Mouse (Mus musculus): ENCODE results near the gene Rgl3. TPM values are rescaled to one million over a fixed set of nuclear protein-coding genes. Genes with fewer than 3 reads are reported as not detected.

Gene Rgl3
- total RNA-seq, 2 experiments from 2014 or later, result 1.2 to 1.3 TPM

- no peak for DNase-seq (ENCODE audit: low spot score in 2 of 2)
These were observed 37.3 kb downstream of the Rgl3 start for GRCm38 (mm10) chr9:21951977-21952376.

GRCm38 (mm10) chr9:21950322-21950721, 38.9 kb downstream of the Rgl3 start:
- DNase-seq (ENCODE audit: low spot score in 2 of 2), result no peak

DNA sequence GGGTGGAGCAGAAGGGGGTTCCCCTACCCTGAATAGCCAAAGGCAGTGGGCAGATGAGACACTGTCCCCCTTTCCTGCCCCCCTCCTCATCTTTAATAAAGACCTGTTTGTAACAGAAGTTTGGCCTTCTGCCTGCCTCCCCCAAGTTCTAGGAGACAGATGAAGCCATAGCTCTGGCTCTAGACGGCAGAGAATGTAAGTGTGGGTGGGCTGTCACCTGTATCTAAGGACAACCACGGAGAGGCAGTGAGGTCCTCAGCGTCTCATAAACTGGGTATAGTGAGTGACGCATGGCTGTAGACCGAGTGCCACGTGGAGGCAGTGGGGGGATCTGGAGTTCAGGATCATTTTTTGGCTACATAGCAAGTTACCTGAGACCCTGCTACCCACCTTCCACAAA, 40.5 kb downstream of the Rgl3 start:
- DNase-seq (ENCODE audit: low spot score in 2 of 2), result no peak

- no peak for DNase-seq (ENCODE audit: low spot score in 2 of 2)
These were observed 41.1 kb downstream of the Rgl3 start for GRCm38 (mm10) chr9:21948146-21948545.

DNA sequence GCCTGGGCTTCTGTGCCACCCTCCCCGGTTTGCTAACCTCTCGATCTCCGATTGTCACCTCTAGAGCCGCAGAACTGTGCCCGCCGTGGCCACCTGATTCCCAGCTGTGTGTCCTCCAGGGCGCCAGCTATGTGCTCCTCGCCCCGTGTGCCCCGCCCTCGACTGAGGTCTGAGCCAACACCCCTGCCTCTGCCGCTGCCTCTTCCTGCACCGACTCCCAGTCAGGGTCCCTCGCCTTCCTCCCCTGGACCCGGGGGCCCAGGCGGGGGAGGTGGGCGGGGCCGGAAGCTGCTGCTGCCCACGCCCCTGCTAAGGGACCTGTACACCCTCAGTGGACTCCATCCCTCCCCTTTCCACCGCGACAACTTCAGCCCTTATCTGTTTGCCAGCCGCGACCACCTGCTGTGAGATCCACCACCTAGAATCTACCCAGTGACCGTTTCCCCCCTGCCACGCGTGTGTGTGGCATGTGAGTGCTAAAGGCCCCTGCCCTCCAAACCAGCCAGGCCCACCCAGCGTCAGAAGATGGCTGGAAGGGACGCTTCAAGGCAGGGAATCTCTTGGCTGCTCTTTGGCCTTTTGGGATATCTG, 41.6 kb downstream of the Rgl3 start:
- DNase-seq (ENCODE audit: low spot score in 2 of 2), result no peak

DNA sequence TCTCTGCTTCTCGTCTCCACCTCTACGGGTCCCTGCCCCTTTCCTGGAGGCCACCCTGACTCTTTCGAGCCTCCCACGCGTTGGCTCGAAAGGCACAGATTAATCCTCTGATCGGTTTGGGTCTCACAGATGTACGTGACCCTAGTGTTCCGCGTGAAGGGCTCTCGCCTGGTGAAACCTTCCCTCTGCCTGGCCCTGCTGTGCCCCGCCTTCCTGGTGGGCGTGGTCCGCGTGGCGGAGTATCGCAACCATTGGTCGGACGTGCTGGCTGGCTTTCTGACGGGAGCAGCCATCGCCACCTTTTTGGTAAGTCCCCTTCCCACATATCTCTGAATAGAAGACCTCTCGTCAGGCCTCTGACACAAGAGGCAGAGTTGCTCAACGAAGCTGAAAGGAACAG, 45.0 kb downstream of the Rgl3 start:
- no peak for DNase-seq (ENCODE audit: low spot score in 2 of 2)

DNA sequence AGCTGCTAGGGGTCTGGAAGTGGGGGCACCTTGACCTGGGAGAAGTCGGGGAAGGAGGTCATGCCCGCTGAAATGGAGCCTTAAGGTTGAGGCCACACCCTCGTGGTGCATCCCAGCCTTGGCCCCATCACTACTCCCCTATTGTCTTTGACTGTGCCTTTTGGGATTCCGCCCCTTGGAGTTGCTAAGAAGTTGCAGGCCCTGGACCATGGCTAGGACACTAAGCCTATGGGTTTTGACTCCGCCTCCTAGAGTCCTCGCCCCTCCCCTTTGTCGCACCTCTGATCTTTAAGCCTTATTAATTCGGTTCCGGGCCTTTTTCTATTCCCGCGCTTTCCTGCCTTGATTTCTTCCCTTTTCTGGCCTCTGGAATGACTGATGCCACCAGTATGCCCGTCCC, 45.6 kb downstream of the Rgl3 start:
- DNase-seq (ENCODE audit: low spot score in 2 of 2), result no peak

- DNase-seq (ENCODE audit: low spot score in 2 of 2), result no peak
These were observed 46.2 kb downstream of the Rgl3 start for GRCm38 (mm10) chr9:21943046-21943445.

GRCm38 (mm10) chr9:21938234-21938855, 50.9 kb downstream of the Rgl3 start:
- no peak for DNase-seq (ENCODE audit: low spot score in 2 of 2)

- DNase-seq (ENCODE audit: low spot score in 2 of 2), result peak in 1 of 2 experiments; percentile 57
These were observed 51.5 kb downstream of the Rgl3 start for GRCm38 (mm10) chr9:21937711-21938175.

GRCm38 (mm10) chr9:21936692-21937570, 52.3 kb downstream of the Rgl3 start, which contains the start of gene Plppr2:
Gene Plppr2 (plus strand): TSS chr9:21937033.
- DNase-seq (ENCODE audit: low spot score in 2 of 2), result peak; percentile 96 to 99

DNA sequence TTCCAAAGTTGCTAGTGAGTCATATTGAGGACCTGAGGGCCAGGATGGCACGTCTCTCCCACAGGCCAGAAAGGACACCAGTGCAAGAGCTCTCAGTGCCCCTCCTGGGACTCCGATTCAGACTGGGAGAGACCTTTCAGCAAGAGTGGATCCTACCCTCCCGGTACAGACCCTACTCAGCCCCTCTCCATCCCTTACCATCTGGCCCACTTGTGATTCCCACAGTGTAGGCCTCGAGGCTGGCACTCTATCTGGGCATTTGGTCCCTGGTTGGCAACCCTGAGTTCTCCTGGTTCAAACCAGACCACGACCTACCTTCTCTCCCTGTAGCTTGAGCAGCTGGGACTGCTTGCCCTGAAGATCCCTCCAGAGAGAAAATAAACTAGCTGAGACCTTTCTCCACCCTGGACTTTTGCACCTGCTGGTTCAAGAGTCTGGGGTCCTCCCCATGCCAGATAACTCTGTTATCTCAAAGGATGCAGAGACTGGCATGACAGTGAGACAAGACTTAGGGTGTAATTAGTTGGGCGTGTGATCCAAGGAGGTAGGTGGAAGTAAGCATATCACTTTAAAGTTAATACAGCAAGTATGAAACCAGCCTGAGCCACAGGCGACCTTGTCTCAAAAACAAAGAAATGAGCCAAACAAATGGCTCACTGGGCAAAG, 53.6 kb downstream of the Rgl3 start:
- no peak for DNase-seq (ENCODE audit: low spot score in 2 of 2)

GRCm38 (mm10) chr9:21934021-21934420, 55.2 kb downstream of the Rgl3 start:
- no peak for DNase-seq (ENCODE audit: low spot score in 2 of 2)

DNA sequence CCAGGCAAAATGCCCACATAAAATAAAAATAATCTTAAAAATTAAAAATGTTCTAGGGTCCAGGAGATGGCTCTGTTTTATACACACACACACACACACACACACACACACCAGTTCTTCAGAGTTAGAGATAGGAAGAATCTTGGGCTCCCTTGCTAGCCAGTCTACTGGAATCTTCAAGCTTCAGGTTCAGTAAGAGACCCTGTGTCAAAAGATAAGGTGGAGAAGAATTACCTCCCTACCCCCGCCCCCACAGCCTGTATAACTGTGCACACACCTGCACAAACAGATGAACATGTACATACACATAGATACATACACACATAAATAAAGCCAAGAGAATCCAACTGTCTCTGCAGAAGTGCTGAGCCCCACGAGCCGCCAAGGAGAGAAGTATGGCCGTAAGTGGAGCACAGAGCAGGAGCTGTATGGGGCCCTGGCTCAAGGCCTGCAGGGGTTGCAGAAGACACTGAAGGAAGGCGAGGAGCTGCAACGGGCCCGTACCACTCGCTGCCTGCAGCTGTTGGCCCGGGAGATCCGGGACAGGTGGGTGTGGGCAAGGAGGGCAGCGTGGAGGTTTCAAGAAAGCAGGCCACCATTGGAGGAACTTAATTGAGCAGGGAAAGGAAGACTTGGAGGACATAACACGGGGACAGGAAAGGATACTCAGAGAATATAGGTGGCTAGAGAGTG, 56.7 kb downstream of the Rgl3 start:
- no peak for DNase-seq (ENCODE audit: low spot score in 2 of 2)

DNA sequence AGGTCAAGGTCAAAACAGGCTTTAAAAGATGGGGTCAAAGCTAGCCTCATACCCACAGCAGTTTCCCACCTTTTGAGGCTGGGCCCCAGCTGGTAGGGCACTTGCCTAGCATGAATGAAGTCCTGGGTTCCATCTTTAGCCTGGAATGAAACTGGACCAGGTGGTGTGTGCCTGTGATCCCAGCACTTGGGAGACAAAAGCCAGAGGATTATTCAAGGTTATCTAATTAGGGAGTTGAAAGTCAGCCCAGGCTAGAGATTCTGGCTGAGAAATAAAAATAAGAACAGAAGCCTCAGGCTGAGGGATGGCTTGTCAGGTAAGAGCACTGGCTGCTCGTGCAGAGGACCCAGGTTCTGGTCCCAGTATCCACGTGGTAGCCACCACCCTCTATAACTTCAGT, 57.2 kb downstream of the Rgl3 start:
- DNase-seq (ENCODE audit: low spot score in 2 of 2), result no peak

DNA sequence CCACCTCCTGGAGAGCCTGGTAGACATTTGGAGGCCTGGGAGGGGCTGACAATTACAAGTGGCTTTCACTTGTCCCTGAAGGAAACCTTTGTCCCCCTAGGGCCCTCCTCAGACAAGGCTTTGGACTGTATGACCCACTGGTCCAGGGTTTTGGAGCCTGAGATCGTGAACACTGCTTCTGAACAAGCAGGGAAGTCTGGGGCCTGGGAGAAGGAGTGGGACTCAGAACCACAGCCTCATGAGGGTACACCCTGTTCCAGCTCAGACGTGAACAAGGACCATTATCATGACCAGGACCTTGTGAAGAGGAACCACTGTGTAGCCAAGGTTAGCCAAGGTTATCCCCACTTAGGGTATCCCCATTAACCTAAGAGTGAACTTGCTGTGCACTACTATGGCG, 60.0 kb downstream of the Rgl3 start:
- no peak for DNase-seq (ENCODE audit: low spot score in 2 of 2)

GRCm38 (mm10) chr9:21927208-21927753, 62.0 kb downstream of the Rgl3 start, which contains the start of the genes Ccdc159 and Tmem205:
Gene Ccdc159 (plus strand): TSS chr9:21927471.
Gene Tmem205 (minus strand): TSS chr9:21927556.
- DNase-seq (ENCODE audit: low spot score in 2 of 2), result peak; percentile 88 to 95

DNA sequence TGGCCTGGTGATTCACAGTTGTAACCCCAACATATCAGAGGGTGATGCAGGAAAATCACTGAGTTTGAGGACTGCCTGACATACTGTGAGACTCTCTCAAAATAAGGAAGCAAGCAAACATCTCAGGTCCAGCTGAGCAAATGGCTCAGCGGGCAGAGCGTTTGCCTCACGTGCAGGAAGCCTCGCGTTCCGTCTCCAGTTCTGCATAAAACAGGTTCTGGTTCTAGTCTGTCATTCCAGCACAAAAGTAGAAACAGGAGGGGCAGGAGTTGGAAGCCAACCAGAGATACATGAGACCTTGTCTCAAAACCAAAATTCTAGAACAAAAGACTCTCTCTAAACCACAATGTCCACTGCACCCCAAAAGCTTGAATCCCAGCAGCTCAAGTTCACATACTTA, 62.5 kb downstream of the Rgl3 start:
- no peak for DNase-seq (ENCODE audit: low spot score in 2 of 2)

DNA sequence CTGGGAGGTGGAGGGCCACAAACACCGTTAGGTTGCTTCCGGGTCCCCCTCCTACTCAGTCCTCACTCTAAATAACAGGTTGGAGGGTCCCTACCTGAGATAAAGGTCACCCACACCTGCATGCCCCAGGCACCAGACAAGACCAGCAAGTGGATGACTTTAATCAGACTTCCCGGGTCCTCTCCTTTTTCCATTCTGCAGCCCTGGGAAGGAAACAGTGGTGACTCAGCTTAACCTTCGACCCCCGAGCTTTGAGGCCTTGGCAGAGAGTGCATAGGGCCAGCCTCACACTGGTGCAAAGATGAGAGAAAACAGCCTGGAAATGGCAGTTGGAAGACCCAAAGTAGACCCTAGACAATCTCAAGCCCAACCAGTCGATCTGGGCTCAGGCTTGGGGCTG, 63.1 kb downstream of the Rgl3 start:
- DNase-seq (ENCODE audit: low spot score in 2 of 2), result no peak

GRCm38 (mm10) chr9:21925506-21925905, 63.7 kb downstream of the Rgl3 start:
- no peak for DNase-seq (ENCODE audit: low spot score in 2 of 2)

Data from layer of hippocampus, postnatal 14 days (tissue).